Mouse (Mus musculus) lung, adult 2 months (tissue): ENCODE data around the gene Pth2r.

Source experiments
- CTCF ChIP-seq: fragments of 200-500 bp; IDR thresholded peaks from 2 replicates; pipeline ENCODE4 v1.5.1; 2011; ENCODE audit warnings: mild to moderate bottlenecking, low read length, control low read depth; ENCODE audit not compliant: insufficient read depth
- POLR2A ChIP-seq: fragments of 200-500 bp; IDR thresholded peaks from 2 replicates; pipeline ENCODE4 v1.6.1; 2011; ENCODE audit warnings: low read depth, mild to moderate bottlenecking, control low read depth, low read length, borderline replicate concordance; ENCODE audit errors: extremely low read depth

DNA sequence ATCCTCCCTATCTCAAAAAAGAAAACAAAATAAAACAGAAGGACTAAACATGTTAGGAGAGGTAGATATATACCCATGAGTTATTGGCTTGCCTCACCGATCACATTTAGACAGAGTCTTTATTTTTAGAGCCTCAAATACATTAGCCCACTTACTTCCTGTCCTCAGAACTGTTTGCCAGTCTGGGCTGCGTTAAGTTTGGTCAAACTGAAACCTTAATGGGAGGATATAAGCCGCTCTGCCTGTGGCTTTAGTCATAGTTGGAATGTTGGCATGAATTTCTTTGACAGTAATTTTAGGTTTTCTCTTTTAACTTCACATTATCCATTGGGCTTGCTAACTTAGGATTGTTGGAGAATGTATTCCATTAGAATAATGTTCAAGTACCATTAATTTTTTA is 44.1 kb upstream of the Pth2r start:
- no peak for TF ChIP-seq POLR2A
- TF ChIP-seq CTCF = no peak
